Mouse (Mus musculus): ENCODE measurements around the gene Msi2. TPM values are rescaled to one million over a fixed set of nuclear protein-coding genes. Genes with fewer than 3 reads are reported as not detected.

Gene Msi2
- total RNA-seq, 1 experiment from 2014 or later, result 151 TPM

DNA sequence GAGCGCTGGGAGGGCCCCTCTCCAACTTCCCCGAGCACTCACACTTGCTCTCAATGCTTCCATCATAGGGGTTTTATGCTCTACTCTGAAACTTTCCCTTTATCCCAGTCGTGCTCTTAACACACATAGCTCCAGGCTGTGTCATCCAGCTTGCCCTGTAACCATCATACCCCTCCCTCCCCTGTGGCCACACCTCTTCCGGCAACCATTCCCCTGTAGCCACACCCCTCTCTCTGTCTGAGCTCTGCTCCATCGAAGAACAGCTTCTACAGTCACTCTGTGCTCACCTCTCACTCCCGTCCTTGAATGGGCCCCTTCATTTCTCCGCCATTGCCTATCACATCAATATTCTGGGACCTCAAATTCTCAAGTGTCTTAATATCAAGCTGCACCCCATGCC, 219.8 kb downstream of the Msi2 start:
- ATAC-seq (replicated peaks; ENCODE audit: low read depth, poor library complexity, severe bottlenecking), result peak; percentile 83

GRCm38 (mm10) chr11:88496460-88496859, 221.9 kb downstream of the Msi2 start:
- no peak for ATAC-seq (replicated peaks; ENCODE audit: low read depth, poor library complexity, severe bottlenecking)

GRCm38 (mm10) chr11:88495759-88496158, 222.6 kb downstream of the Msi2 start:
- no peak for ATAC-seq (replicated peaks; ENCODE audit: low read depth, poor library complexity, severe bottlenecking)

GRCm38 (mm10) chr11:88495018-88495417, 223.3 kb downstream of the Msi2 start:
- no peak for ATAC-seq (replicated peaks; ENCODE audit: low read depth, poor library complexity, severe bottlenecking)

DNA sequence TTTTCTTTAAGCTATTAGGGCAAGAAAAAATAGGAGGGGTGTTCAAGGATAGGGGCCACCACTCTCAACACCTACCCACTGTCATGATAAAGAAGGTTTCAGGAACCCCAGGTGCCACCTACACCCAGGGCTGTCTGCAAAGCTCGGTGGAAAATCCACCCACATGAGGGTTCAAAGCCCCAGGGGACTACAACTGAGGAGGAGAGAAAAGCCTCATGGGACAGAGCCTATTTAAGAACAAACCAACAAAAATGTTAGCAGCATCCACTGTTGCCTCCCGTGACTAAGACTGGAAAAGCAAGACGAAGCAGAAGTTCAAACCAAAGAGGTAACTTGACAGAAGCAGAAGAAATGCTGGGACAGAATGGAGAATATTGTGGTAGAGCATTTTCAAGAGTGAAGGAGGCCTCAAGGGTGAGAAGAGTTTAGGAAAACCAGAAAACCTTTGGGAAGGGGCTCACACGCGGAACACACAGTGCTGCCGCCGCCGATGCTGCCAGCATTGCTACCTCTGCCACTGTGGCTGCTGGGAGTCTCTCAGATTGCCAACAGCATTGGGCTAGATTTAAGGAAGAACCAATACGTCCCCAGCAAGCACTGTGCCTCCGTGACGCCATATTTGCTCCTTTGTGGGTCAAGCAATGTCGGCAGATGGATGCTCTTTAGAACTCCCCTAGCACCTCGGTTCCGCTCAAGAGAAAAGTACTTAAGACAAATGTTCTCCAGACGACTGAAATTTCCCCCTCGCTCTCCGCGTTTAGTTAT, 224.3 kb downstream of the Msi2 start:
- ATAC-seq (replicated peaks; ENCODE audit: low read depth, poor library complexity, severe bottlenecking), result no peak

DNA sequence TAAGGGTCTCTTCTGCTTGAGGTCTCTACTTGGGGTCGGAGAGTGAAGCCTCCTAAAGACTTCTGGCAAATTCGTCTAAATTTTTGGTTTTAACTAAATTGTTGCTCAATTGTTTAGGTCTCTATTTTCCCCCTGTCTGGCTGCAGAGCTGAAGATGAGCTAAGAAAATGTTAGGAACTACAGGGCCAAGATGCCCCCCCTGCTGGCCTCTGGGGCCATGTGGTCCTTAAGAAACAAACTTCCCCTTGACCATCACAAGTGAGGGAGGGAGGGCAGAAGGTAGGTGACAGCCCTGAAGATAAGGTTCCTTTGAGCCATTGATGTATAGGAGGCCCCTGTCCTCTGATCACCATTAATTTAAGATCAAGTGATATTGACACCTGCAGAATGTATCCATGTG, 225.7 kb downstream of the Msi2 start:
- ATAC-seq (replicated peaks; ENCODE audit: low read depth, poor library complexity, severe bottlenecking), result no peak

GRCm38 (mm10) chr11:88489985-88490384, 228.3 kb downstream of the Msi2 start:
- no peak for ATAC-seq (replicated peaks; ENCODE audit: low read depth, poor library complexity, severe bottlenecking)

DNA sequence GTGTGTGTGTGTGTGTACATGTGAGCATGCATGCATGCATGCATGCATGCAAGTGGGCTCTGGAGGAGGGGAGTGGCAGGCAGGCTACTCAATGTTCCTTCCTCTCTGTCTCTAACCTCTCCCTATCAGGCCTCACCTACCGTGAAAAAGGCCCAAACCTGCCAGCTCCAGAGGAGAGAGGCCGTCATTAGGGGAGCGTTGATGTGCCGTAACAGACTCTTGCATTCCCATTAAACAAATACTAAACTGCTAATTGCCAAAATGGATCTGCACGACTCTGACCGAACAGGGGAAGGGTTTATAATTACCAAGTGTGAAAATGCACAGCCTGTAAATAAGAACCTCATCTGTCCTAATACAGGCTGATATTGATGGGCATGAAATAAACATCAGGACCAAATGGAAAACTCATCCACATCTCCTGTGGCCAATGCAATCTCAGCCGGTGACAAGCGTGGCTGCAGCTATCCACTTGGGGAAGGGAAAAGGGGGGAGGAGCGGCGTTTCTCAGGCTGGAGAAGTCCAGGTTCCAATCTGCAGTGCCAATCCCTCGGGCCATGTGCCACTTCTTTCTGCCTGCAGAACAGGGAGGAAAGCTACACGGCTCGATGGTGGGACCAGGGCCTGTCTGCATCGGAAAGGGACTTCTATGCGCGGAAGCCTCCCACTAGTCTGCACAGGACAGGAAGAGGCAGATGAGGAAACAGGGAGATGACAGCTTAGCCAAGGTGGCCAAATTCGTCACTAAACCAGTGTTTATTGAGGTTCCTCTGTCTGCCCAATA, 229.2 kb downstream of the Msi2 start:
- ATAC-seq (replicated peaks; ENCODE audit: low read depth, poor library complexity, severe bottlenecking), result no peak

GRCm38 (mm10) chr11:88488175-88488940, 230.0 kb downstream of the Msi2 start:
- no peak for ATAC-seq (replicated peaks; ENCODE audit: low read depth, poor library complexity, severe bottlenecking)

DNA sequence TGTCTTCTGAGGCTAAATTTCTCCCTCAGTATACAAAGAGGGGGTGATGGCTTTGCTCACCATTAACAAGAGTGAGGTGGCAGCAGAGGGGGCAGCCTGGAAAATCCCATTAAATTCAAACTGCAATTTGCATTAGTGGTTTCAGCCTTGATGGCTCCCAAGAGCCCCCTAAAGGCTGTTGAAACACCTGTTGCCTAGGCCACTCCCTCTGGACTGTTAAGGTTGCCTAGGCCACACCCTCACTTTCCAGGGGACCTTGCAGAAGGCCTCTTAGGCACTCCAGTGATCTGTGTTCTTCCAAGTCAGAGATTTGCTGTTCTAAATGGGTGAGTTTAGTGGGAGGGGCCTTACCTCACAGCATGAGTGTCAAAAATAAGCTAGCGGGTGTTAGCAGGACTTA, 232.3 kb downstream of the Msi2 start:
- 0 out of 2 replicates have a peak, but pooled peaks have one; percentile 11 for ATAC-seq (replicated peaks; ENCODE audit: low read depth, poor library complexity, severe bottlenecking)

DNA sequence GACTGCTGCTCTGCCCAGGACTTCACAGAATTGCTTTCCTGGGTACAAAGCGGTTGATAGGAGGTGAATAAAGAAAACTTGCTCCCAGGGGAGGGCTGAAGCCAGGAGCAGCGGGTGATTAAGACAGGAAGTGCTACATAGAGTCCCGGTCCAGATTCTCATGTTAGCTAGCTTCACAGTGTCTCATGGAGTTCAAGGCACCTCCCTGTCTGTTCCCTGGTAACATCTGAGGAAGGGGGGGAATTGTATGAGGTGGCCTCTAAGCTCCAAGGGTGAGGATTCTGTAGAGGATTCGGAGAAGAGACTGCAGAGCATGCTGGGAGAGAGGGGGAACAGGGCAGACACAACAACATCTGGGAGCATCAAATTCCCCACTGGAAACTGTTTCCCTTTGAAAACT, 233.2 kb downstream of the Msi2 start:
- no peak for ATAC-seq (replicated peaks; ENCODE audit: low read depth, poor library complexity, severe bottlenecking)

DNA sequence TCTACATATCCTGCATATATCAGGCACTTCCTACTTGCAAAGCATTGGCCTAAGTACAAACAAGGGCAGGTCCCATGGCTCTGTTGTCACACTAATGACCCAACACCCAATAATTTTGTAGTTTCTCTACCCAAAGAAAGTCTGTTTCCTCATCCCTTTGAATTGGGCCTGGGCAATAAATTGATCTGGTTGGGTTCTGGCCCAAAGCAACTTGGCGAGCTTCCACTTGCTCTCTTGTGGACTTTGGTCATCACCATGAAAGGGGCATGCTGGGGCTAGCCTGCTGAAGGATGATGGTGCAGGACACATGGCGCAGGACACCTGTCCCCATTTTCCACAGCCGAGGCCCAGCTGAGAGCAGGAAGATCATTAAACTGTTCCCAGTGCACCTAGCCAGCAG, 234.3 kb downstream of the Msi2 start:
- no peak for ATAC-seq (replicated peaks; ENCODE audit: low read depth, poor library complexity, severe bottlenecking)

GRCm38 (mm10) chr11:88482636-88483035, 235.7 kb downstream of the Msi2 start:
- no peak for ATAC-seq (replicated peaks; ENCODE audit: low read depth, poor library complexity, severe bottlenecking)

GRCm38 (mm10) chr11:88482236-88482635, 236.1 kb downstream of the Msi2 start:
- ATAC-seq (replicated peaks; ENCODE audit: low read depth, poor library complexity, severe bottlenecking), result no peak

- no peak for ATAC-seq (replicated peaks; ENCODE audit: low read depth, poor library complexity, severe bottlenecking)
These were observed 236.6 kb downstream of the Msi2 start for GRCm38 (mm10) chr11:88481602-88482161.

DNA sequence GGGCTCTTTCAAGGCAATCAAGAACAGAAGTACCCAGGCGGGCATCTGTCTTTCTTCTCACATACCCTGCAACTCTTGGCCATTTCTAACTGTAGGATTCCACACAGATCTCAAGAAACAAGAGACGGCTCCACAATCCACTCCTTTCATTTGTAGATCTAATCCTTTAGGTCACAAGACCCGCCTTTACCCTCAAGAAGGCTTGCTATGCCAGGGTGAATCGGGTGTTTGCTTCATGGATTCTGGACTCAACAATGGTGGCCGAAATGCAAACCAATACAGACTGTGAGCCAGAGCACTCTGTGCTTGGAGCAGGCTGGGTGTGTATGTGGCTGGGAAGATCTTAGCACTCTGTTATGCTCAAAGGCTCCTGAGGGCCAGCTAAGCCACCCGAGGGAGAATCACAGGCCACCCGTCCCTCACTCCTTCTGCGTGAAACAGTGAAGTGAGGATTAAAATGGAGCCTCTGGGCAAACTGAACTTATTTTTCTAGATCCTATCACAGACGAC, 237.2 kb downstream of the Msi2 start:
- ATAC-seq (replicated peaks; ENCODE audit: low read depth, poor library complexity, severe bottlenecking), result no peak

DNA sequence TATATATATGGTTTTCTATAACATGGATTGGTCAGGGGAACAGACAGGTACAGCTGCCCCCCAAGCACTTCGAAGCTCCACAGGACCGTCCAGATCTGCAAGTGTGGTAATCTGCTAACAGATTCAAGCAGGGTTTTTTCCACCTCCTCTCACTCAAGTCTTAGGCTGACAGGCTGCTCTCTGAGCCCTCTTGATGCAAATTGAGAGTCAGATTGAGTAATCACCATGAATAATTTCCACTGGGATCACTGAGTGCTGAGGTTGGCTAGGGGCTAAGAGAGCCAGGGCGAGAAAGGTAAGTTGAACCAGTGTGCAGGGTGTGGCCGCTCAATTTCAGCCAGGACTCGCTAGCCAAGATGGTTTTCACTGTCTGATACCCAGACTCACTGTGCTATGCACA, 238.8 kb downstream of the Msi2 start:
- no peak for ATAC-seq (replicated peaks; ENCODE audit: low read depth, poor library complexity, severe bottlenecking)

GRCm38 (mm10) chr11:88474889-88475440, 243.3 kb downstream of the Msi2 start:
- ATAC-seq (replicated peaks; ENCODE audit: low read depth, poor library complexity, severe bottlenecking), result no peak

DNA sequence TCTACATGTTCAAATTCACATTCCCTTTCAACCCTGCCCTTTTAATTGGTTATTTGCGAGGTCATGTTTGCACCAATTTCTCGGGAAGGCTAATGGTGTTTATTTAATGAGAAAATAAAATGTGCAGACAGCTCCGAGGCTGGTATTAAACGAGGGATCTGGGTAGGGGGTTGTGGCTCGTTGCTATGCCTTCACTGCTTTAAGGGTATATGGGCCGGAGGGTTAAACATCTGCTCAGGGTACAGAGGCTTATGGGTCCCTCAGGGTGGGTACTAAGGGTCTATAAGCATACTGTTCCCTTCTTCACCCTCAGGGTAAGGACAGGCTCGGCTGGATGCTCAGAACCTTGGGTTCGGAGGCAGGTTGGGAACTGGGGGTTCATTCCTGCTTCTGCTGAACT, 245.6 kb downstream of the Msi2 start:
- no peak for ATAC-seq (replicated peaks; ENCODE audit: low read depth, poor library complexity, severe bottlenecking)
